Mouse (Mus musculus) gastrocnemius, adult 18-20 months (tissue): Measurements from ENCODE around the gene Wdr34. TPM values are rescaled to one million over a fixed set of nuclear protein-coding genes. Genes with fewer than 3 reads are reported as not detected.
"Not testable (repeated sequence)": the region's sequence is repeated elsewhere in the genome, so short reads cannot be mapped to it uniquely, and the experiment has no call there.

ENCODE experiments used
- DNase-seq: peaks from one replicate; pipeline ENCODE4 v3.0.0; 2021; ENCODE audit warnings: low spot score
- total RNA-seq, 2 experiments: library from RNA; stranded (reverse); gene quantifications; 2 replicates each; pipeline ENCODE4 v1.2.3; 2021

Gene Wdr34
- total RNA-seq, 2 experiments from 2014 or later: 3.6 to 4.3 TPM

GRCm38 (mm10) chr2:30067031-30067888 lies 18.6 kb upstream of the Wdr34 start:
- no peak for DNase-seq

- DNase-seq: peak; percentile 94
Observed at GRCm38 (mm10) chr2:30066046-30066901, 17.6 kb upstream of the Wdr34 start.

- DNase-seq: no peak
Observed at GRCm38 (mm10) chr2:30064298-30064697, 15.6 kb upstream of the Wdr34 start.

GRCm38 (mm10) chr2:30063791-30064190 lies 15.1 kb upstream of the Wdr34 start:
- no peak for DNase-seq

GRCm38 (mm10) chr2:30063235-30063634 lies 14.6 kb upstream of the Wdr34 start:
- no peak for DNase-seq

GRCm38 (mm10) chr2:30062249-30063093 lies 13.8 kb upstream of the Wdr34 start:
- peak; percentile 62 for DNase-seq

GRCm38 (mm10) chr2:30061215-30062166 lies 12.8 kb upstream of the Wdr34 start:
- peak; percentile 16 for DNase-seq

GRCm38 (mm10) chr2:30058418-30058817 lies 9.7 kb upstream of the Wdr34 start:
- DNase-seq: no peak

- no peak for DNase-seq
Observed at GRCm38 (mm10) chr2:30057223-30057904, 8.7 kb upstream of the Wdr34 start, which contains the start of gene Set. TSS of gene Set (plus strand) at chr2:30057378.

GRCm38 (mm10) chr2:30056736-30057135 lies 8.1 kb upstream of the Wdr34 start:
- no peak for DNase-seq

- DNase-seq: not testable (repeated sequence)
Observed at GRCm38 (mm10) chr2:30055310-30055709, 6.6 kb upstream of the Wdr34 start.

GRCm38 (mm10) chr2:30051992-30052761 lies 3.5 kb upstream of the Wdr34 start:
- DNase-seq: no peak

- no peak for DNase-seq
Observed at GRCm38 (mm10) chr2:30049831-30050230, 1.1 kb upstream of the Wdr34 start.

GRCm38 (mm10) chr2:30048101-30048501 lies 580 bp downstream of the Wdr34 start:
- DNase-seq: no peak

GRCm38 (mm10) chr2:30047127-30047526 lies 1.6 kb downstream of the Wdr34 start:
- no peak for DNase-seq

- DNase-seq: no peak
Observed at GRCm38 (mm10) chr2:30044550-30044949, 4.1 kb downstream of the Wdr34 start.

- DNase-seq: peak; percentile 73
Observed at GRCm38 (mm10) chr2:30042445-30042844, 6.2 kb downstream of the Wdr34 start.

- no peak for DNase-seq
Observed at GRCm38 (mm10) chr2:30039687-30040086, 9.0 kb downstream of the Wdr34 start.

- no peak for DNase-seq
Observed at GRCm38 (mm10) chr2:30038370-30038769, 10.3 kb downstream of the Wdr34 start.
